Mouse (Mus musculus) liver, embryonic 16.5 days (tissue): ENCODE results near the gene Cntn1. TPM values are rescaled to one million over a fixed set of nuclear protein-coding genes. Genes with fewer than 3 reads are reported as not detected.

Source experiments
- polyA plus RNA-seq: library from polyadenylated mRNA; unstranded; fragments of >200 nt; fragmentation: Nextera tagmentation; extraction: Ambion mirVana; gene quantifications from 2 replicates; pipeline ENCODE4 v1.2.1, GENCODE M21; 2015

The Cntn1 gene
- polyA plus RNA-seq, 1 experiment from 2014 or later, result 0.08 TPM

Other genes starting within 250 kb of the Cntn1 start
- not detected in 2 replicates for gene Smgc, start 212.9 kb upstream of the Cntn1 start, polyA plus RNA-seq